Mouse (Mus musculus) olfactory bulb, adult 2 months (tissue): ENCODE measurements around the gene Vax2.

ENCODE experiments used
- CTCF ChIP-seq: fragments of 200-500 bp; IDR thresholded peaks from 2 replicates; pipeline ENCODE4 v1.5.1; 2012; ENCODE audit warnings: low read depth, mild to moderate bottlenecking, low read length, moderate library complexity; ENCODE audit not compliant: insufficient read depth
- POLR2A ChIP-seq: fragments of 200-500 bp; IDR thresholded peaks from 2 replicates; pipeline ENCODE4 v1.6.1; 2012; ENCODE audit warnings: mild to moderate bottlenecking, low read depth, low read length, moderate library complexity; ENCODE audit not compliant: insufficient read depth

- no peak for TF ChIP-seq CTCF
- TF ChIP-seq POLR2A, result no peak
Observed at GRCm38 (mm10) chr6:83729350-83729970, 18.4 kb downstream of the Vax2 start.
